Mouse (Mus musculus) forebrain, embryonic 16.5 days (tissue): ENCODE measurements around the gene Smim8. TPM values are rescaled to one million over a fixed set of nuclear protein-coding genes. Genes with fewer than 3 reads are reported as not detected.
A peak's percentile ranks its signal among the peaks of the same experiment; 100 is the strongest.

Experiments
- ATAC-seq: fragments of 200-750 bp; cut with Nextera tagmentation; 2 replicates; pipeline ENCODE4 v1.8.0; 2017; ENCODE audit warnings: mild to moderate bottlenecking, moderate library complexity
- H3K27ac ChIP-seq: fragments of 300-500 bp; sonication (generic); 2 replicates; pipeline ENCODE4 v1.5.1; 2014; ENCODE audit warnings: low read length, control low read depth
- H3K27me3 ChIP-seq: fragments of 300-500 bp; sonication (generic); replicated peaks from 2 replicates; pipeline ENCODE4 v1.6.1; 2014; ENCODE audit warnings: low read length; ENCODE audit not compliant: control insufficient read depth, insufficient read depth
- H3K36me3 ChIP-seq: fragments of 300-500 bp; sonication (generic); 2 replicates; pipeline ENCODE4 v1.6.1; 2014; ENCODE audit not compliant: control insufficient read depth, insufficient read depth
- H3K4me1 ChIP-seq: fragments of 300-500 bp; sonication (generic); replicated peaks from 2 replicates; pipeline ENCODE4 v1.6.1; 2014; ENCODE audit warnings: low read length; ENCODE audit not compliant: control insufficient read depth, insufficient read depth
- H3K4me2 ChIP-seq: fragments of 300-500 bp; sonication (generic); 2 replicates; pipeline ENCODE4 v1.6.1; 2014; ENCODE audit warnings: mild to moderate bottlenecking, low read length, control low read depth
- H3K4me3 ChIP-seq: fragments of 300-500 bp; sonication (generic); replicated peaks from 2 replicates; pipeline ENCODE4 v1.5.1; 2014; ENCODE audit warnings: mild to moderate bottlenecking, low read length, control low read depth
- H3K9ac ChIP-seq: fragments of 300-500 bp; sonication (generic); replicated peaks from 2 replicates; pipeline ENCODE4 v1.6.1; 2014; ENCODE audit warnings: low read depth, low read length, control low read depth
- H3K9me3 ChIP-seq: fragments of 300-500 bp; sonication (generic); 2 replicates; pipeline ENCODE4 v1.6.1; 2016; ENCODE audit warnings: low read length; ENCODE audit not compliant: control insufficient read depth
- WGBS: fragments of 180-500 bp; shearing (Covaris S2); extraction: QIAGEN DNeasy Blood & Tissue Kit; methylation state at CpG from one replicate; pipeline ENCODE4 v1.1.7; 2014; 5-methylcytosine and 5-hydroxymethylcytosine counted together
- polyA plus RNA-seq: library from polyadenylated mRNA; unstranded; fragments of >200 nt; fragmentation: Nextera tagmentation; extraction: Ambion mirVana; gene quantifications from 2 replicates; pipeline ENCODE4 v1.2.1, GENCODE M21; 2015

Smim8 gene
- 43.3 and 50.3 TPM in 2 replicates for polyA plus RNA-seq

GRCm38 (mm10) chr4:34777677-34778527, at the start of gene Smim8:
Gene Smim8 (minus strand): TSS chr4:34778423.
- peak; percentile 98 for ATAC-seq
- Histone ChIP-seq H3K9ac (peak within 1 kb of the TSS; percentile 67), H3K36me3 (no peaks in the 10 kb centered on the region), H3K27me3 (no peaks in the 10 kb centered on the region), H3K27ac (peak within 1 kb of the TSS; percentile 68), H3K4me2 (peak within 1 kb of the TSS; percentile 85), H3K9me3 (no peaks in the 10 kb centered on the region), H3K4me3 (peak within 1 kb of the TSS; percentile 61), H3K4me1 (peaks cover 4% of the 10 kb centered on the region; the same call in 1 of the 2 replicates)
- WGBS: 4% methylated on average over 40 of the region's 40 CpGs

GRCm38 (mm10) chr4:34823901-34824300, 45.7 kb upstream of the Smim8 start:
- no peak overlapping the region for H3K4me3 ChIP-seq
- no peak for ATAC-seq
- H3K27ac ChIP-seq: no peak overlapping the region
- 63% methylated on average over 1 of the region's 1 CpGs for WGBS
- no peak overlapping the region for H3K4me2 ChIP-seq
- H3K9ac ChIP-seq: no peak overlapping the region
- H3K4me1 ChIP-seq: peaks cover 5% of the 10 kb centered on the region
- no peaks in the 10 kb centered on the region for H3K27me3 ChIP-seq
- H3K36me3 ChIP-seq: peaks cover 4% of the 10 kb centered on the region; the same call in 1 of the 2 replicates
- no peaks in the 10 kb centered on the region for H3K9me3 ChIP-seq

GRCm38 (mm10) chr4:34819904-34820303, 41.7 kb upstream of the Smim8 start:
- Histone ChIP-seq H3K4me1 (peaks cover 5% of the 10 kb centered on the region), H3K27ac (no peak overlapping the region), H3K4me3 (no peak overlapping the region), H3K4me2 (no peak overlapping the region), H3K36me3 (peaks cover 19% of the 10 kb centered on the region), H3K9ac (no peak overlapping the region), H3K27me3 (no peaks in the 10 kb centered on the region), H3K9me3 (no peaks in the 10 kb centered on the region)
- no peak for ATAC-seq
- WGBS: 91% methylated on average over 4 of the region's 4 CpGs

- Histone ChIP-seq H3K9ac (no peak overlapping the region), H3K36me3 (peaks cover 9% of the 10 kb centered on the region), H3K27ac (no peak overlapping the region), H3K4me2 (no peak overlapping the region), H3K4me3 (no peak overlapping the region), H3K27me3 (no peaks in the 10 kb centered on the region), H3K9me3 (no peaks in the 10 kb centered on the region), H3K4me1 (no peaks in the 10 kb centered on the region)
- no peak for ATAC-seq
- 85% methylated on average over 14 of the region's 14 CpGs for WGBS
These were observed 23.2 kb upstream of the Smim8 start for GRCm38 (mm10) chr4:34801166-34802034.

- Histone ChIP-seq H3K36me3 (no peaks in the 10 kb centered on the region), H3K4me1 (no peaks in the 10 kb centered on the region), H3K4me3 (no peak overlapping the region), H3K4me2 (no peak overlapping the region), H3K27me3 (no peaks in the 10 kb centered on the region), H3K9me3 (no peaks in the 10 kb centered on the region), H3K27ac (no peak overlapping the region), H3K9ac (no peak overlapping the region)
- WGBS: 90% methylated on average over 2 of the region's 2 CpGs
- ATAC-seq: no peak
These were observed 19.8 kb upstream of the Smim8 start for GRCm38 (mm10) chr4:34798005-34798404.

- Histone ChIP-seq H3K4me2 (no peak overlapping the region), H3K9me3 (no peaks in the 10 kb centered on the region), H3K36me3 (no peaks in the 10 kb centered on the region), H3K27me3 (no peaks in the 10 kb centered on the region), H3K27ac (no peak overlapping the region), H3K4me1 (no peaks in the 10 kb centered on the region), H3K9ac (no peak overlapping the region), H3K4me3 (no peak overlapping the region)
- WGBS: 83% methylated on average over 8 of the region's 8 CpGs
- ATAC-seq: no peak
These were observed 19.2 kb upstream of the Smim8 start for GRCm38 (mm10) chr4:34797294-34797983.

GRCm38 (mm10) chr4:34796294-34796693, 18.1 kb upstream of the Smim8 start:
- ATAC-seq: peak; percentile 16; the same call in 1 of the 2 replicates
- Histone ChIP-seq H3K9ac (no peak overlapping the region), H3K4me1 (no peaks in the 10 kb centered on the region), H3K27ac (no peak overlapping the region), H3K27me3 (no peaks in the 10 kb centered on the region), H3K9me3 (no peaks in the 10 kb centered on the region), H3K4me3 (no peak overlapping the region), H3K36me3 (no peaks in the 10 kb centered on the region), H3K4me2 (no peak overlapping the region)
- 68% methylated on average over 5 of the region's 5 CpGs for WGBS

- 85% methylated on average over 3 of the region's 3 CpGs for WGBS
These were observed 8.3 kb upstream of the Smim8 start for GRCm38 (mm10) chr4:34786476-34786875.

GRCm38 (mm10) chr4:34785646-34786045, 7.4 kb upstream of the Smim8 start:
- Histone ChIP-seq H3K36me3 (no peaks in the 10 kb centered on the region), H3K9me3 (no peaks in the 10 kb centered on the region), H3K27ac (no peak overlapping the region), H3K27me3 (no peaks in the 10 kb centered on the region), H3K4me3 (no peak overlapping the region), H3K4me2 (no peak overlapping the region), H3K9ac (no peak overlapping the region), H3K4me1 (no peaks in the 10 kb centered on the region)
- WGBS: 94% methylated on average over 2 of the region's 2 CpGs
- ATAC-seq: no peak

More at GRCm38 (mm10) chr4:34786476-34786875, 8.3 kb upstream of the Smim8 start:
- ATAC-seq: no peak
- no peak overlapping the region for H3K9ac ChIP-seq
- H3K4me1 ChIP-seq: no peaks in the 10 kb centered on the region
- H3K4me2 ChIP-seq: no peak overlapping the region
- H3K27me3 ChIP-seq: no peaks in the 10 kb centered on the region
- H3K9me3 ChIP-seq: no peaks in the 10 kb centered on the region
- H3K36me3 ChIP-seq: no peaks in the 10 kb centered on the region
- no peak overlapping the region for H3K27ac ChIP-seq
- H3K4me3 ChIP-seq: no peak overlapping the region
